Mouse (Mus musculus): ENCODE results near the gene Nsun2.

Nsun2 gene

DNA sequence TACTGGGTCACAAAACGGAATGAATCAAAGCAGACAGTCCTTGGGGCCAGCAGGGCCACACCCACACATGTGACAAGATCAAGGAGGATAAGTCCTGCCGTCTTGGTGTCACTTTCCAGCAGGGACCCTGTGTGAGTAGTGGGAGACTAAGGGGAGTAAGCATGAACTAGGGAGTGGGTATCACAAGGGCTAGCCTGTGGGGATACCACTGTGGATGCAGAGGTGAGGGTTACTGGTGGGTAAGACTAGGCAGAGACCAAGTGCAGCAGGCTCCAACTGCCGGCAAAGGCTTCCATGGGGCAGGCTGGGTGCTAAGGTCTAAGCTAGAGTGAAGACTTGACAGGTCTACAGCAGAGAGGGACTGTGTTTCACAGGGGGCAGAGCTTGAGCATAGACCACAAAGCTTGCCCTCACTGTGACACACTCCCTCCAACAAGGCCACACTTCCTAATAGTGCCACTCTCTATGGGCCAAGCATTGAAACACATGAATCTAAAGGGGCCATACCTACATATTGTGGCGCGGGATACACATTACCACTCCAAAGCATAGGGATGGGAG lies 109.2 kb downstream of the Nsun2 start:
- TF ChIP-seq GATA4 (IDR thresholded peaks at IDR 0.05; ENCODE audit: insufficient replicate concordance, low read length): no peak

DNA sequence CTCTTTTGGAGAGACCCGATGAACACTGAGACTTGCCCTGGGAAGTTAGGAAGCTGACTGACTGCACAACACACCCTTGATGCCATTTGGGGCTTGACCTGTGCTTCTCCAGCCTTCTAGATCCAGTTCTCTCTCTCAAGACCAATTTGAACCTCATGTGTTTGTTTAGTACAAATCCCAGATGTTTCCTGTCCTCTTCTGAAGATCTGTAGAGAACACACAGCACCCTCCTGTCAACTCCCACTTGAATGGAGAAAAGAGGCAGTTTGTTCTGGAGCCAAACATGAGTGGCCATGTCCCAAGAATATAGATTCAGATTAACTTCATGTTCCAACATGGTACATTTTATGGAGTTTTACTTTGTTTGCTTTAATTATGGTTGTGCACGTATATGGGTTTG lies 110.4 kb downstream of the Nsun2 start:
- no peak for TF ChIP-seq GATA4 (IDR thresholded peaks at IDR 0.05; ENCODE audit: insufficient replicate concordance, low read length)

- no peak for TF ChIP-seq GATA4 (IDR thresholded peaks at IDR 0.05; ENCODE audit: insufficient replicate concordance, low read length)
Measured at GRCm38 (mm10) chr13:69644427-69645166, 111.1 kb downstream of the Nsun2 start.

DNA sequence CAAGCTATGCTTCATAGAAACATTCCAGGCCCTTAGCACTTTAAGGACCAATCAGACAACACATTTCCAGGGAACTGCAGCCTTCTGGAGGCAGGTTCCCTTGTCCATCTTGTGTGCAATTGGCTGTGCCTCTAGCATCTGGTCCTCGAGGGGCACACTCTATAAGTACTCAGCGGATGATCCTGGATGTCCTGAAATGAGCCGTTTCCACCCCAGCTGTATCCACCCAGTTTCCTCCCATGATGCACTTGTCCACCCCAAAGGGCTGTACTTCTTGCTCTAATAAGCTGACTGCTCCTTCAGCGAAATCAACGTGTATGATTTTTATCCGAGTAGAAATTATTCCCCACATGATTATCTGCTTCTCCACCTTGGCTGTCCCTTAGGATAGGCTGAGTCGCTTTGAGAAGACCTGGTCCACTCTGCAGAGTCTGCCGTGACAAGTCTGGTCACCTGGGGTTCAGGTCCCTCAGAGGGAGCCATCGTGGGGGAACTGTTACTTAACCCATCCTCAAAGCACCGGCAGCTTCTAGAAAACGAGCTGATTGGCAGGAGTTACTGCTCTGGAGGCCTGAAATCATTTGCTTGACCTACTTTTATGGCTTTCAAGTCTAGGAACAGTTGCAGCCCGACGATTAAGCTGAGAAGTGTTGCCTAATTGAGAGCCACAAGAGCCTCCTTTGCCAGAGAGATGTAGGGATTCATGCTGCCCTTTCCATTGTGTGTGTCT lies 112.3 kb downstream of the Nsun2 start:
- TF ChIP-seq GATA4 (IDR thresholded peaks at IDR 0.05; ENCODE audit: insufficient replicate concordance, low read length): no peak

DNA sequence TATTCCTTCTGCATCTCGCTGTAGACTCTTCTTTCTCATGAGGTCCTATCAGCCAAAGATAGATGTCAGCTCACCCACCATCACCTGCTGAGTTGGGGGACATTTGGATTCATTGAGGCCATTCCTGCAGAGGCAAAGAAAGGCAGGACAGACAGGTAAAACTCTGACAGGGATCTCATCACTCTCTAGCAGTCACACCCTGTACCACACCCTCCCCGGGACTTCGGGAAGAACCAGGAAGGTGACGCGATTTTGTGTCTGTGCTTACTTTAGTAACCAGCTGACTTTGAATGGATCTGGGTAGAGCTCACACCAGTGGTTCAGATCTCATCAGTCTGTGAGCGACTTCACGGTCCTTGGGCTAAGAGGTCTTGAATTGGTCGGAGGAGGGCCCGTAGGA lies 112.9 kb downstream of the Nsun2 start:
- TF ChIP-seq GATA4 (IDR thresholded peaks at IDR 0.05; ENCODE audit: insufficient replicate concordance, low read length): no peak

DNA sequence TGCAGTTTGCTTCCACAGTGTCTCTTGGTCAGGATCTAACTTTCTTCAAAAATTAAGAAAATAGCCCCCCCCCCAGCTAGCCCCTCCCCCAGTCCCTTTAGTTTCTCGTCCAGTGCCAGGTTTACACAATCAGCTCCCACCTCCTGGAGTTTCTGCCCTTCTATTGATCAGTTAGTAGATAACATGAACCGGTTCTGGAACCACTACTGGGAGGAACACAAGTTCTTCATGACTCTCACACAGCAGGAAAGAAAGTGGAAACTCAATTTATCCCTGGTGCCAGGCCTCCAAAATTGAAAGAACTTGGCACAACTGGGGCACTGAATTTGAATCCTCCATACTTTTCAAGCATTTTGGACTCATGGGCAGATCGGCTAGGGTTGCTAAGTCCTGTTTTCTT lies 121.0 kb downstream of the Nsun2 start:
- TF ChIP-seq GATA4 (IDR thresholded peaks at IDR 0.05; ENCODE audit: insufficient replicate concordance, low read length): peak; percentile 71

GRCm38 (mm10) chr13:69672121-69672520 lies 138.6 kb downstream of the Nsun2 start:
- TF ChIP-seq GATA4 (IDR thresholded peaks at IDR 0.05; ENCODE audit: insufficient replicate concordance, low read length): no peak

DNA sequence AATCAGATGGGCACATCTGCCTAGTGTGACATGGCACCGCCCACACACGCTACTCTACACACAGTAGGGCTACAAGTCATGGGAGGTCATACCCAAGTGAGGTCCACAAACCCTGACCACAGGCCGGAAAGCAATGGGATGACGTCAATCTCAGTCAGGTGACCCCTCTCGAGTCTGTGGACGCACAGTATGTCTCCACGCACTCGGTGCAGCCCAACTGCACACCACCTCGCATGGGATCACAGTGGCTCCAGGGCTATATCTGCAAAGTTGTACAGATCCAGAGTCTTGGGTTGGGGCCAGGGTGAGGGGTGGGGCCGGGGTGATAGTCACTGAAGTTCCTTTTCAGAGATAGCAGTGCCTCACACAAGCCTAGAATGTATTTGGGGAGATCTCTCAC lies 139.0 kb downstream of the Nsun2 start:
- no peak for TF ChIP-seq GATA4 (IDR thresholded peaks at IDR 0.05; ENCODE audit: insufficient replicate concordance, low read length)

GRCm38 (mm10) chr13:69673197-69673920 lies 139.8 kb downstream of the Nsun2 start:
- no peak for TF ChIP-seq GATA4 (IDR thresholded peaks at IDR 0.05; ENCODE audit: insufficient replicate concordance, low read length)

DNA sequence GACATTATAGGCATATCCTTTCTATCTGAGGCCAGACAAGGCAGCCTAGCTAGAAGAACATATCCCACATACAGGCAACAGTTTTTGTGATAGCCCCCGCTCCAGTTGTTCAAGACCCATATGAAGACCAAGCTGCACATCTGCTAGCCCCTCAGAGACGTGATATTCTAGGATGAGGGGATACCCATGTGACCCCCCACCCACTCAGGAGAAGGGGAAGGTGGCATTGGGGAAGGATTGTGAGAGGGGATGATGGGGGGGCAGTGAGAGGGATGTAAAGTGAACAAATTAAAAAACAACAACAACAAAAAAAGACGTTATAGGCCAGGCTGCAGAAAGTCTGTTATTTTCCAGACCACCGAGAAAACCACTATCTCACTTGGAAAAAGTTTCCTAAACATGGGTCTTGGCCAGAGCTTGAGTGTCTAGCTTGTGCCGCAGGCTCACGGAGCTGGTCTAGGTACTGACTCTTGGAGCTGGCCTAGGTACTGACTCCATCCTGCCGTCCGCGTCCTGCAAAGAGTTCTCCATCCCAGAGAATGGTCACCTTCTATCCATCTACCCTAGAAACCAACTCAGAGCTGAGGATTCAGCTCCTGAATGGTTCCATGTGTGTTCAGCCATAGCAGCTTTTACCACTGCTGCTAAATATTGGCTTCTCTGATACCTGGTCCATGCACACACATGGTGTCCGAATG lies 140.5 kb downstream of the Nsun2 start:
- no peak for TF ChIP-seq GATA4 (IDR thresholded peaks at IDR 0.05; ENCODE audit: insufficient replicate concordance, low read length)

Measured in liver, adult (tissue).